Mouse (Mus musculus) megakaryocyte, embryonic 14.5 days (primary cell): ENCODE data around the gene Plcl1. TPM values are rescaled to one million over a fixed set of nuclear protein-coding genes. Genes with fewer than 3 reads are reported as not detected.

Experiments
- H3K27me3 ChIP-seq: replicated peaks from 2 replicates; pipeline ENCODE3; 2012; ENCODE audit warnings: inconsistent platforms
- H3K36me3 ChIP-seq: replicated peaks from 2 replicates; pipeline ENCODE3; 2012; ENCODE audit warnings: low read length, inconsistent platforms, mixed read lengths
- H3K4me1 ChIP-seq: 2 replicates; pipeline ENCODE4 v1.6.1; 2012; ENCODE audit warnings: inconsistent platforms
- H3K4me3 ChIP-seq: replicated peaks from 2 replicates; pipeline ENCODE3; 2012; ENCODE audit warnings: moderate library complexity, mild to moderate bottlenecking, inconsistent platforms
- H3K9me3 ChIP-seq: 2 replicates; pipeline ENCODE4 v1.6.1; 2012; ENCODE audit warnings: inconsistent platforms
- FLI1 ChIP-seq: IDR thresholded peaks from 2 replicates; pipeline ENCODE4 v1.6.1; 2012; ENCODE audit warnings: low read length, inconsistent platforms, mixed read lengths
- GATA1 ChIP-seq: IDR thresholded peaks from 3 replicates; pipeline ENCODE4 v1.6.1; 2012; ENCODE audit warnings: mixed read lengths, low read length, inconsistent platforms, borderline replicate concordance
- polyA plus RNA-seq: library from polyadenylated mRNA; stranded (reverse); fragments of >175 nt; gene quantifications from 2 replicates; pipeline ENCODE4 v1.2.3, GENCODE M21; 2012; ENCODE audit warnings: low replicate concordance; ENCODE audit not compliant: insufficient read depth

Gene Plcl1
- polyA plus RNA-seq, 1 experiment = 0.04 TPM

DNA sequence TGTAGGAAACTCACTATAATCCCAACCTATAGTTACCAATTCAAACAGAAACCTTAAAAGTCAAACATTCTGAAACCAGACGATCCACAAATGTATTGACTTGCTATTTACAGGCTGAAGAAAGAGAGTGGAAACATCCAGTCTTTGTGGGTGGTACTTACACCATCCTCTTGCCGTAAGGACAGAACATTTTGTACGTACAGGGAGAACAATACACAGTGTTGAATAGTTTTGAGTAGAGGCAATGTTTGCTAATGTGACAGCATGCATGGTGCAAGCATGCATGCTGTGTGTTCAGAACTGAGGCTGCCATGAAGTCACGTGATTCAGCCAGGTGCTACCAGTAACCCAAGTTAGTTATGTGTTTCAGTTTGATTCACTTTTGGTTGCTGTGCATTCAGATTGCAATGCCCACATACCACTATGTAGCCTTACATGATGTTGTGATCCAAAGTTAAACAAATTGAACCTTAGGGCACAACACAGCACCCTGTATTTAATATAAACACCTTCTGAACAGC, 311.6 kb downstream of the Plcl1 start:
- Histone ChIP-seq H3K4me1 (no peaks in the 10 kb centered on the region), H3K27me3 (no peaks in the 10 kb centered on the region), H3K4me3 (no peak overlapping the region), H3K9me3 (no peaks in the 10 kb centered on the region), H3K36me3 (no peaks in the 10 kb centered on the region)
- no peak for TF ChIP-seq GATA1
- TF ChIP-seq FLI1 = no peak

DNA sequence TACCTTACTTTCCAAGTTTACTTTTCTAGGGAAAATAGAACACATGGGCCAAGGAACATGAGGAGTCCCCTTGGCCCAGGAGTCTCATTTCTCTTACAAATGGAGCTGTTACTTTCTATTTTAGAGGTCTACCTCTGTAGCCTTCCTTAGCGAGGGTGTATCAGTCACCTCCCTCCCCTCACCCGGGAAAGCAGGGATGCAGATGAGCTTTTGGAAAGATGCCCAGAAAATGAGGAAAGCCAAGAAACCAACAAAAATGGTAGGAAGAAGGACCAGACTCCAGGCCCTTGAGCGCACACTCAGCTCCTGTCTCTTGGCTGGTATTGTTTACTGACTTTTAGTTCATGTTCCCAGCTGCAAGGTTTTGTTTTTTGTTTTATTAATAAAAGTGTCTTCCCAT, 319.7 kb downstream of the Plcl1 start:
- H3K36me3 ChIP-seq = no peaks in the 10 kb centered on the region
- H3K4me1 ChIP-seq = no peaks in the 10 kb centered on the region
- no peak overlapping the region for H3K4me3 ChIP-seq
- 0 out of 2 replicates have a peak, but pooled peaks cover 4% of the 10 kb centered on the region for H3K9me3 ChIP-seq
- TF ChIP-seq FLI1 (no peak), GATA1 (no peak)
- H3K27me3 ChIP-seq = no peaks in the 10 kb centered on the region

DNA sequence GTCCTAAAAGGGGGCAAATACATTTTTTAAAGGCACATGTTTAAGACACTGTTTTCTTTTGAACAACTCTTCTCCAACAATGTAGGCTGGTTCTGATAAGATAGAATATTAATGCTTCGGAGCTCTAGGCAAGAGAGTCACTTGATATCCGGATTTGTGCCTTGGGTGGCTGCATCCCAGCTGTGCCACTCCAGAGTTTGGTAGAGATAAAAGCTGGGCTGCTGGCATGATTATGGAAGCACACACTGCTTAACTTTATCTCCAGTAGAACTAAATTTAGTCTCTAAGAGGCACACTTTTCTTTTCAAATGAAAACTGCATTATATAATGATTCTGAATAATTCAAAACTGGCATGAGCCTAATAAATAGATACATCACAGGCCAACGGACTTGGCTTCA, 323.6 kb downstream of the Plcl1 start:
- Histone ChIP-seq H3K27me3 (no peaks in the 10 kb centered on the region), H3K4me1 (no peaks in the 10 kb centered on the region), H3K36me3 (no peaks in the 10 kb centered on the region), H3K4me3 (no peak overlapping the region), H3K9me3 (0 out of 2 replicates have a peak, but pooled peaks cover 4% of the 10 kb centered on the region)
- no peak for TF ChIP-seq FLI1
- no peak for TF ChIP-seq GATA1

DNA sequence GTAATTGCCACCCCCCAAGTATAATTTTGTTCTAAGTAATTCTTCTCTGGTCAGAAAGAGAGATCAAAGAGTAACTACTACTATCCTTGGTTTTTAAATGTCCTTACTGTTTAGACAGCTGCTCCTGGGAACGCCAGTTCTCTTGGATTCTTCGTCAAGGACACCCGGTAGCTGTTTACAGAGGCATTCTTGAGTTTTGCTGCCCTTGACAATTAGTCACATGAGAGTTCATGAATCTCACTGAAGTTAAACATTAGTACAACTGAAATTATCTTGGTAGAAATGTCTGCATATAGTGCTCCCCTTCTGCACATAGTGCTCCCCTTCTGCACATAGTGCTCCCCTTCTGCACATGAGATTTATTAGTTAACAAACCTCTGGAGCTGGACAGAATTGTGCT, 327.2 kb downstream of the Plcl1 start:
- Histone ChIP-seq H3K27me3 (no peaks in the 10 kb centered on the region), H3K4me1 (no peaks in the 10 kb centered on the region), H3K4me3 (no peak overlapping the region), H3K9me3 (0 out of 2 replicates have a peak, but pooled peaks cover 4% of the 10 kb centered on the region), H3K36me3 (no peaks in the 10 kb centered on the region)
- no peak for TF ChIP-seq GATA1
- TF ChIP-seq FLI1 = no peak

DNA sequence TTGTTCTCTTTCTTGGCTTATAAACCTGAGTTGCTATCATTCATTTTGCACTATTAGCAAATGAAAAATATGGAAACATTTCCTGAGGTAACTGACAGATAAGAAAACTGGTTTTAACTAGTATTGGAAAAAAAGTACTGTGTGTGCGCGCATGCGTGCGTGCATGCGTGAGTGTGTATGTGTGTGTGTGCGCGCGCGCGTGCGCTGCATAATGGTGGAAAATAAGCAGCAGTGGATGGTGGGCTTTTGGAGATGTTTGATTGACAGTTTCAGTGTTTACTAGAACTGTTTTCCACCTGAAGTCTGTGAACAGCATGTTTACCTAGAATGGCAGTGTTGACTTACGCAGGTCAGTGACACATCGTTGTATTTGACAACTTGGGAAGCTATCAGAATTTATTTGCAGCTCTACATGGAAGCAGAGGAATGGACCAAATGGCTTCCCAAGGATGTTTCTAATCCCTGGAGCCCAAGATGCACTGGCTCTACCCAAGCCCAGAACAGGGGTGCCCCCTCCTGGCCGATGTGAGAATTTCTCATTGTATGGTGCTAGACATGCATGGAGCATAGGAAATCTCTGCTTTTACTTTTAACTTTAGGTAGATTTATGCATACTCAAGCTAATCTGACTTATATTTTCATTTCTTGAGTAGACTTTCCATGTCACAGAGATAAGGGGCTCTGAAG, 330.5 kb downstream of the Plcl1 start:
- H3K9me3 ChIP-seq = no peaks in the 10 kb centered on the region

GRCm38 (mm10) chr1:55736762-55737288, 331.1 kb downstream of the Plcl1 start:
- TF ChIP-seq FLI1 (no peak), GATA1 (no peak)
- Histone ChIP-seq H3K36me3 (no peaks in the 10 kb centered on the region), H3K4me1 (no peaks in the 10 kb centered on the region), H3K4me3 (no peak overlapping the region), H3K27me3 (peaks cover 4% of the 10 kb centered on the region), H3K9me3 (no peaks in the 10 kb centered on the region)

More for the DNA sequence above, 330.5 kb downstream of the Plcl1 start:
- H3K4me3 ChIP-seq = no peak overlapping the region
- TF ChIP-seq FLI1 (no peak), GATA1 (no peak)
- H3K36me3 ChIP-seq = no peaks in the 10 kb centered on the region
- H3K27me3 ChIP-seq = peaks cover 4% of the 10 kb centered on the region
- H3K4me1 ChIP-seq = no peaks in the 10 kb centered on the region

- Histone ChIP-seq H3K36me3 (no peaks in the 10 kb centered on the region), H3K9me3 (no peaks in the 10 kb centered on the region), H3K4me1 (no peaks in the 10 kb centered on the region), H3K27me3 (peaks cover 6% of the 10 kb centered on the region), H3K4me3 (no peak overlapping the region)
- TF ChIP-seq FLI1 (no peak), GATA1 (no peak)
Observed at GRCm38 (mm10) chr1:55738746-55739365, 333.1 kb downstream of the Plcl1 start.

DNA sequence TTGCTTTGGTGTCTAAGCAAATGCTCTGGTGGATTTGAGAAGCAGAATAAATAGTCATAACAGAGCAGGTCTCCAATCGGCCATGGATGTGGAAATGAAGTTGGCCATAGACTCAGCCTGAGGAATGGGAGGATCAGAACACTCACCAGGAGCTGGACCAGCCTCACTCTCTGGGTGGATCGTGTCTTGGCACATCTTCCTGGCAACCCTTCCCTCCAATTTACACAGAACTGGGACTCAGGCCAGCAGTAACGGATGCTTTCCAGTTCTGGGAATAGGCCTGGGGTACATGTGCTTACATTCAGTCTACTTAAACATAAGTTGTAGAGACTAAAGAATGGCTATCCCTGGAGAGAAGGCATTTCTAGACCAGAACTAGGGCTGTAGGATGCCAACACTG, 336.2 kb downstream of the Plcl1 start:
- Histone ChIP-seq H3K4me3 (no peak overlapping the region), H3K27me3 (peaks cover 6% of the 10 kb centered on the region), H3K4me1 (no peaks in the 10 kb centered on the region), H3K36me3 (no peaks in the 10 kb centered on the region), H3K9me3 (no peaks in the 10 kb centered on the region)
- TF ChIP-seq FLI1 (no peak), GATA1 (no peak)

DNA sequence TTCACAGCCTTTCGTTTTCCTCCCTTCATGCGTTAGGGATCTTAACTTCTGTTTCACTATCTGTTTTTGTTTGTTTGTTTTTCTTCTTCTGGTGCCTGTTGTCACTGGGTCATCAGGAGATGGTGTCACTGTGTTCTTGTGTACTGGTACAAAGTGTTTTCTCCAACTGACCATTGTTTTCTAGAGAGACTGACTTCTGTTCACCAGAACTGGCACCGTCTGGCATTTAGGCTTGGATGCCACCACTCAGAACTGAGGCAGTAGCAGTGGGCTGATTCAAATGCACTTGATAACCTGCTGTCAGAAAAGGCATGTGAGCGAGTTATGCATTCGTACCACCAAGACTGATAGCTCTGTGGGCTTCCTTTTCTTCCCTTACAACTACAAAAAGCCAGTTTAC, 342.8 kb downstream of the Plcl1 start:
- H3K36me3 ChIP-seq = no peaks in the 10 kb centered on the region
- TF ChIP-seq GATA1 = no peak
- no peak for TF ChIP-seq FLI1
- no peaks in the 10 kb centered on the region for H3K4me1 ChIP-seq
- no peaks in the 10 kb centered on the region for H3K27me3 ChIP-seq
- H3K4me3 ChIP-seq = no peak overlapping the region
- H3K9me3 ChIP-seq = no peaks in the 10 kb centered on the region

GRCm38 (mm10) chr1:55749770-55750169, 344.0 kb downstream of the Plcl1 start:
- H3K27me3 ChIP-seq = no peaks in the 10 kb centered on the region
- H3K9me3 ChIP-seq = no peaks in the 10 kb centered on the region
- no peaks in the 10 kb centered on the region for H3K4me1 ChIP-seq
- no peaks in the 10 kb centered on the region for H3K36me3 ChIP-seq
- H3K4me3 ChIP-seq = no peak overlapping the region
- TF ChIP-seq GATA1 = no peak
- no peak for TF ChIP-seq FLI1
